Mouse (Mus musculus) testis, adult 2 months (tissue): ENCODE data around the gene Mrps21. TPM values are rescaled to one million over a fixed set of nuclear protein-coding genes. Genes with fewer than 3 reads are reported as not detected.

ENCODE experiments used
- H3K27ac ChIP-seq: fragments of 200-500 bp; 2 replicates; pipeline ENCODE4 v1.5.1; 2012; ENCODE audit warnings: low read depth, low read length; ENCODE audit not compliant: control insufficient read depth, insufficient read depth
- H3K27me3 ChIP-seq: fragments of 200-500 bp; 2 replicates; pipeline ENCODE4 v1.6.1; 2012; ENCODE audit warnings: mild to moderate bottlenecking, low read length, moderate library complexity; ENCODE audit not compliant: control insufficient read depth, insufficient read depth
- H3K36me3 ChIP-seq: fragments of 200-500 bp; 2 replicates; pipeline ENCODE4 v1.6.1; 2012; ENCODE audit warnings: mild to moderate bottlenecking, low read length; ENCODE audit not compliant: control insufficient read depth, insufficient read depth
- H3K4me1 ChIP-seq: fragments of 200-500 bp; 2 replicates; pipeline ENCODE4 v1.6.1; 2012; ENCODE audit warnings: low read length; ENCODE audit not compliant: control insufficient read depth, insufficient read depth
- H3K4me3 ChIP-seq: fragments of 200-500 bp; 2 replicates; pipeline ENCODE4 v1.5.1; 2012; ENCODE audit warnings: low read depth, mild to moderate bottlenecking, low read length, moderate library complexity, mixed read lengths; ENCODE audit not compliant: control insufficient read depth
- CTCF ChIP-seq: fragments of 200-500 bp; IDR thresholded peaks from 2 replicates; pipeline ENCODE4 v1.5.1; 2012; ENCODE audit warnings: low read depth, mild to moderate bottlenecking, inconsistent platforms, low read length, moderate library complexity; ENCODE audit not compliant: control insufficient read depth, insufficient read depth, insufficient replicate concordance
- POLR2A ChIP-seq: fragments of 200-500 bp; IDR thresholded peaks from 2 replicates; pipeline ENCODE4 v1.6.1; 2012; ENCODE audit warnings: low read depth, mild to moderate bottlenecking, inconsistent platforms, low read length, moderate library complexity; ENCODE audit not compliant: control insufficient read depth
- polyA plus RNA-seq: library from polyadenylated mRNA; depleted of rRNA; stranded (reverse); fragments of >200 nt; gene quantifications from 2 replicates; pipeline ENCODE4 v1.2.3, GENCODE M21; 2012

Gene Mrps21
- polyA plus RNA-seq, 1 experiment, result 30.5 TPM

GRCm38 (mm10) chr3:95891211-95892065 lies 20.1 kb upstream of the Mrps21 start, which contains the start of gene BC028528:
Gene BC028528 (minus strand): TSS chr3:95892005.
- no peak for TF ChIP-seq POLR2A
- no peak for TF ChIP-seq CTCF

GRCm38 (mm10) chr3:95889664-95890063 lies 18.3 kb upstream of the Mrps21 start:
- TF ChIP-seq CTCF (no peak), POLR2A (no peak)

More at GRCm38 (mm10) chr3:95891211-95892065, 20.1 kb upstream of the Mrps21 start, which contains the start of gene BC028528:
- H3K27ac ChIP-seq, result peak within 1 kb of the TSS; percentile 73
- no peak within 1 kb of the TSS; the same call in none of the 2 replicates for H3K4me3 ChIP-seq
- no peaks in the 10 kb centered on the region for H3K36me3 ChIP-seq
- H3K27me3 ChIP-seq, result no peaks in the 10 kb centered on the region
- H3K4me1 ChIP-seq, result peaks cover 5% of the 10 kb centered on the region

GRCm38 (mm10) chr3:95887596-95887995 lies 16.3 kb upstream of the Mrps21 start:
- no peaks in the 10 kb centered on the region for H3K36me3 ChIP-seq
- TF ChIP-seq POLR2A (no peak), CTCF (no peak)
- H3K4me3 ChIP-seq, result no peak overlapping the region
- H3K27me3 ChIP-seq, result no peaks in the 10 kb centered on the region
- no peak overlapping the region for H3K27ac ChIP-seq
- peaks cover 4% of the 10 kb centered on the region; the same call in 1 of the 2 replicates for H3K4me1 ChIP-seq

More at GRCm38 (mm10) chr3:95889664-95890063, 18.3 kb upstream of the Mrps21 start:
- H3K4me1 ChIP-seq, result 0 out of 2 replicates have a peak, but pooled peaks cover 2% of the 10 kb centered on the region
- H3K36me3 ChIP-seq, result no peaks in the 10 kb centered on the region
- H3K27me3 ChIP-seq, result no peaks in the 10 kb centered on the region
- H3K4me3 ChIP-seq, result no peak overlapping the region
- no peak overlapping the region for H3K27ac ChIP-seq

- Histone ChIP-seq H3K36me3 (no peaks in the 10 kb centered on the region), H3K4me3 (no peak overlapping the region), H3K4me1 (peaks cover 5% of the 10 kb centered on the region; the same call in 1 of the 2 replicates), H3K27ac (no peak overlapping the region), H3K27me3 (no peaks in the 10 kb centered on the region)
- TF ChIP-seq POLR2A, result no peak
- no peak for TF ChIP-seq CTCF
Measured at GRCm38 (mm10) chr3:95884400-95884799, 13.1 kb upstream of the Mrps21 start.

GRCm38 (mm10) chr3:95882816-95883425 lies 11.6 kb upstream of the Mrps21 start:
- H3K4me1 ChIP-seq, result peaks cover 5% of the 10 kb centered on the region; the same call in 1 of the 2 replicates
- peak overlapping the region; percentile 71 for H3K4me3 ChIP-seq
- H3K36me3 ChIP-seq, result no peaks in the 10 kb centered on the region
- H3K27me3 ChIP-seq, result no peaks in the 10 kb centered on the region
- peak; percentile 36; the same call in 1 of the 2 replicates for TF ChIP-seq CTCF
- TF ChIP-seq POLR2A, result no peak
- peak overlapping the region; percentile 99 for H3K27ac ChIP-seq

GRCm38 (mm10) chr3:95881979-95882815 lies 10.9 kb upstream of the Mrps21 start, which contains the start of gene Ciart:
Gene Ciart (minus strand): TSS chr3:95882251.
- H3K4me3 ChIP-seq, result peak within 1 kb of the TSS; percentile 71
- TF ChIP-seq POLR2A (peak; percentile 60; the same call in 1 of the 2 replicates), CTCF (no peak)
- no peaks in the 10 kb centered on the region for H3K27me3 ChIP-seq
- no peaks in the 10 kb centered on the region for H3K36me3 ChIP-seq
- H3K27ac ChIP-seq, result peak within 1 kb of the TSS; percentile 99
- peaks cover 5% of the 10 kb centered on the region; the same call in 1 of the 2 replicates for H3K4me1 ChIP-seq
